Mouse (Mus musculus): Measurements from ENCODE around the gene Insl3. TPM values are rescaled to one million over a fixed set of nuclear protein-coding genes. Genes with fewer than 3 reads are reported as not detected.

The Insl3 gene
- total RNA-seq (2018; cell fraction: chromatin; rRNA removed), result 10 to 100 TPM in 13 of 26 experiments, 1 to 10 TPM in 11, not detected in 2; 1.6 to 26.2 (median 11.1) TPM
- total RNA-seq (2018; cell fraction: cytosol; rRNA removed), result 1 to 10 TPM in 25 of 26 experiments, under 1 TPM in 1; 0.52 to 4.9 (median 2.7) TPM
- 10 to 100 TPM in 13 of 26 experiments, 1 to 10 TPM in 12, not detected in 1; 2.2 to 17.4 (median 10.0) TPM for total RNA-seq (2018; cell fraction: nucleus; rRNA removed)
- polyA plus RNA-seq (2018), result 0.64 to 0.95 TPM (median 0.93 TPM) in 3 replicates

- 76% methylated on average over 28 of the region's 33 CpGs for WGBS (ENCODE audit: missing documents)
Observed at GRCm38 (mm10) chr8:71689028-71689427, at the start of gene Insl3. Gene Insl3 (plus strand): TSS chr8:71689214.

DNA sequence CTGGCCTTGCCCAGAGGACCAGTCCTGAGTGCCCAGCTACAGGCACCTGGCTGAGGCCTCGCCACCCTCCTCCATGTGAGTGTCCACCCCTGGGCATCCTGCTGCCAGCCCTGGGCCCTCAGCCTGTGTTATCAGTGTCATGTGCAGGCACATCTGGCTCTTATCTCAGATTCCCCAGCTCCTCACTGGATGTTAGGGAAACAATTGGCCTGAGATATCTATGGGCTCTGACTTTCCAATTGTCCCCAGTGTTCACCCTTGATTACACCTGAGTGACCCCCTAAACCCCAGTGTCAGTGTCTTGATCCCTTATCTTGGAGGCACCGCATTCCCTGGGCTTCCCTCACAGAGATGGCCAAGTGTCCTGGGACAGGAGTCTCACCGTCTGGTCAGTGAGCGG lies 49.7 kb upstream of the Insl3 start:
- 99% methylated on average over 4 of the region's 4 CpGs for WGBS (ENCODE audit: missing documents)
- Histone ChIP-seq H3K27ac (no peak overlapping the region), H3K4me3 (ENCODE audit: inconsistent target) (no peak overlapping the region), H3K36me3 (ENCODE audit: inconsistent target) (no peaks in the 10 kb centered on the region), H3K79me2 (ENCODE audit: inconsistent target) (no peaks in the 10 kb centered on the region)

More at GRCm38 (mm10) chr8:71689028-71689427, at the start of gene Insl3:
- H3K79me2 ChIP-seq (ENCODE audit: inconsistent target), result no peaks in the 10 kb centered on the region
- H3K4me3 ChIP-seq (ENCODE audit: inconsistent target), result no peak within 1 kb of the TSS
- H3K36me3 ChIP-seq (ENCODE audit: inconsistent target), result peaks cover 10% of the 10 kb centered on the region; the same call in 1 of the 2 replicates
- H3K27ac ChIP-seq, result no peak within 1 kb of the TSS

DNA sequence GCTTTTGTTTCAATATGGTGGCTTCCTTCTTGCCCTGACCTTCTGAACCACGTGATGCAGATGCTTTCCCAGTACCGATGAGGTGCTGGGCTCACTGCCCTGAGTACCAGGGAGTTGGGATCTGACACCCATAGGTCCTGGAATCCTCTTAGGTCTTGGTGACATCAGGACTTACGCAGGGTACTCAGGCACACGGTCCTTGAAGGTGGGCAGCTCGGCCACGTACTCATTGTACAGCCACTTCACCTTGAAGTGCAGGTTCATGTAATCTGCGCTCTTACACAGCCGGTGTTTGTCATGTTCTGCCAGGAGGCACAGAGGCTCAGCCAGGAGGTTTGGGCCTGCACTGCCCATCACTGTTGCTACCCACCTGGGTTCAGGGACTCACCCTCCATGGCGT lies 43.5 kb upstream of the Insl3 start:
- no peaks in the 10 kb centered on the region for H3K36me3 ChIP-seq (ENCODE audit: inconsistent target)
- H3K79me2 ChIP-seq (ENCODE audit: inconsistent target), result no peaks in the 10 kb centered on the region
- 89% methylated on average over 9 of the region's 9 CpGs for WGBS (ENCODE audit: missing documents)
- H3K4me3 ChIP-seq (ENCODE audit: inconsistent target), result no peak overlapping the region
- H3K27ac ChIP-seq, result no peak overlapping the region

GRCm38 (mm10) chr8:71654600-71654999 lies 34.4 kb upstream of the Insl3 start:
- no peak overlapping the region for H3K4me3 ChIP-seq (ENCODE audit: inconsistent target)
- no peaks in the 10 kb centered on the region for H3K79me2 ChIP-seq (ENCODE audit: inconsistent target)
- H3K36me3 ChIP-seq (ENCODE audit: inconsistent target), result no peaks in the 10 kb centered on the region
- WGBS (ENCODE audit: missing documents), result 4% methylated on average over 22 of the region's 24 CpGs
- no peak overlapping the region for H3K27ac ChIP-seq

DNA sequence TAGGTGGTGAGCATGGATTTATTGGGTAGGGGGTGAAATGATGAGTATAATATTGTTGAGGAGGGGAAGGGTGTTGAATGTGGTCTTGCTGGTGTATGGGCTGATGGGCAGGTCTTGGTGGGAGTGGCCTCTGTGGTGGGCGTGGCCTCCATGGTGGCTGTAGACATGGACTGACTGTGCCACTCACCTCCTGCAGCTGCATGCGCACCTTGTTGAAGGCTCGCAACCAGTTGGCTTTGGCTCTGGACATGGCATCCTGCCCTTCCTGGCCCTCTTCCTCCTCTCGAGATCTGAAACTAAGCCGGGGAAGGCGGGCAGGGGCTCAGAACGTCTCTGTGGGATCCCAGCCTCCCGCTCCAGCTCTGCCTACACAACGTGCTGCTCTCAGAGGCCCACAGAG lies 31.2 kb upstream of the Insl3 start:
- H3K36me3 ChIP-seq (ENCODE audit: inconsistent target), result no peaks in the 10 kb centered on the region
- 29% methylated on average over 9 of the region's 9 CpGs for WGBS (ENCODE audit: missing documents)
- no peaks in the 10 kb centered on the region for H3K79me2 ChIP-seq (ENCODE audit: inconsistent target)
- no peak overlapping the region for H3K4me3 ChIP-seq (ENCODE audit: inconsistent target)
- no peak overlapping the region for H3K27ac ChIP-seq

DNA sequence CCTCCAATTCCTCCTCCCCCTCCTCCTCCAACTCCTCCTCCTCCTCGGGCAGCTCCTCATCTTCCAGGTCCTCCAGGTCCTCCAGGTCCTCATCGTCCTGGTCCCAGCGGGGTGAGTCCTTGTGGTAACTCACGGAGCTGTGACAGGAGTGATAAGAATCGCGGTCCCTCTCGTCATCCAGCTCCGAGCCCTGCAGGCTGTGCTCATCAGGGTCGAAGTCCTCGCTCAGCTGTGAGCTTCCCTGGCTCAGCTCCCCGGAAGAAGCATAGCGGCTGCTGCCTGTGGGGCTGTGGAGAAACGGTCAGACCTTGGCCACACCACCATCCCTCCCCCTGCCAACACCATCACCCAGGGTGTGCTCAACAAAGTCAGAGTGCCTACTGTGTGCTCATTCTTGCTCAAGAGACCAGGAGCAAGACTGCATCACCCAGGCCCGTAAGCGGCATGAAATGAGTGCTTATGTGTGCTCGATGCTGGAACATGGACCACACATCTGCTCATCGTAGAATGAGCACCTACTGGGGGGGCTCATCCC lies 30.4 kb upstream of the Insl3 start:
- Histone ChIP-seq H3K27ac (no peak overlapping the region), H3K4me3 (ENCODE audit: inconsistent target) (no peak overlapping the region), H3K36me3 (ENCODE audit: inconsistent target) (no peaks in the 10 kb centered on the region), H3K79me2 (ENCODE audit: inconsistent target) (no peaks in the 10 kb centered on the region)
- WGBS (ENCODE audit: missing documents), result 29% methylated on average over 15 of the region's 17 CpGs

DNA sequence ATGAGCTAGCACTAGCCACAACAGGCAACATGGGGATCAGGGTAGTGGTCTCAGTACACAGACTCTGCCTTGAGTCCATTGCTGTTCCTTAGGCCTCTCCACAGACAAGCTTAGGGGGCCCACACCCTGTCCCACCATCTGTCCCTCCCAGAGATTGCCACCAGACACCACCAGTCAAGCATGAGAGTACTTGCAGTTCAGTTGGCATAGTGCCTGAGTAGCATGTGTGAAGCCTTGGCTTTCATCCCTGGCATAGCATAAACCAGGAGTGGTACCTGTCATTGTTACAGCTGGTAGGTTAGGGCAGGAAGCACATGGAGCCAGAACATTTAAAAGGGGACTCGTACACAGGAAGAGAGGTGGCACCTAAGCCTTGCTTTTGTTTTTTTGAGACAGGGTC lies 29.3 kb upstream of the Insl3 start:
- WGBS (ENCODE audit: missing documents), result 77% methylated on average over 1 of the region's 1 CpGs
- no peaks in the 10 kb centered on the region for H3K79me2 ChIP-seq (ENCODE audit: inconsistent target)
- H3K4me3 ChIP-seq (ENCODE audit: inconsistent target), result no peak overlapping the region
- no peak overlapping the region for H3K27ac ChIP-seq
- no peaks in the 10 kb centered on the region for H3K36me3 ChIP-seq (ENCODE audit: inconsistent target)

DNA sequence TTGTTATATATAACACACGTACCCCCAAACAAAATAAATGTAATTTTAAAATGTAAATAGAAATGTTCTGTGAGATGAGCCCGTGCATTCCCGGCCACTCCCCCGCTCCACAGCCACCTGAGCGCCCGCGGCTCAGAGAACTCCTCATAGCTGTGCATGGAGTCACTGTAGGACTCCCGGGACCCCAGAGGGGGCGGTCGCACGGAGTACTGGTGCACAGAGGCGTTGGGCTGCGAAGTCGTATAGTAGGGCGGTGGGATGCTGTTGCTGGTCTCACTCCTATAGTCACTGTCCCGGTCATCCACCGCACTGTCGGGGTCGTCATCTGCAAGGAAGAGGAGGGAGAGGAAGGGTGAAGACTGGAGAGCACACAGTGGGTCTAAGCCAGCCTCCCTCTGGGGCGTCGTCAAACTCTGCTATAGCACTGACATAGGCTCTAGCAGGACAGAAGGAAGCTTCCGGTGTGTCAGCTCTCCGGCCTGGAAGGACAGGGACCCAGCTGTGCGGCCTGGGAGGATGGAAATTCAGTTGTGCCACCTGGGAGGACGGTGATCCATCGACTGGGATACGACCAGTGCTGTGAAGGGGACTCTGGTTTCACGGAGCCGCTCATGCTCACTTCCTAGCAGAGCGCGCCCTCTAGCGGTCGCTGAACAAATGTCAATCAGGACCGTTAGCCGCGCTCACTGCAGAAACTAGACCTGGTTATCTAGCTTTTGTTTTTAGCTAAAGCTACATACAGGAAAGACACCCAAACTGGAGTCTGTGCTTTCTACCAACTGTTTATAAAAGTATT lies 28.5 kb upstream of the Insl3 start:
- Histone ChIP-seq H3K36me3 (ENCODE audit: inconsistent target) (no peaks in the 10 kb centered on the region), H3K4me3 (ENCODE audit: inconsistent target) (no peak overlapping the region), H3K79me2 (ENCODE audit: inconsistent target) (no peaks in the 10 kb centered on the region), H3K27ac (no peak overlapping the region)
- 22% methylated on average over 36 of the region's 36 CpGs for WGBS (ENCODE audit: missing documents)

DNA sequence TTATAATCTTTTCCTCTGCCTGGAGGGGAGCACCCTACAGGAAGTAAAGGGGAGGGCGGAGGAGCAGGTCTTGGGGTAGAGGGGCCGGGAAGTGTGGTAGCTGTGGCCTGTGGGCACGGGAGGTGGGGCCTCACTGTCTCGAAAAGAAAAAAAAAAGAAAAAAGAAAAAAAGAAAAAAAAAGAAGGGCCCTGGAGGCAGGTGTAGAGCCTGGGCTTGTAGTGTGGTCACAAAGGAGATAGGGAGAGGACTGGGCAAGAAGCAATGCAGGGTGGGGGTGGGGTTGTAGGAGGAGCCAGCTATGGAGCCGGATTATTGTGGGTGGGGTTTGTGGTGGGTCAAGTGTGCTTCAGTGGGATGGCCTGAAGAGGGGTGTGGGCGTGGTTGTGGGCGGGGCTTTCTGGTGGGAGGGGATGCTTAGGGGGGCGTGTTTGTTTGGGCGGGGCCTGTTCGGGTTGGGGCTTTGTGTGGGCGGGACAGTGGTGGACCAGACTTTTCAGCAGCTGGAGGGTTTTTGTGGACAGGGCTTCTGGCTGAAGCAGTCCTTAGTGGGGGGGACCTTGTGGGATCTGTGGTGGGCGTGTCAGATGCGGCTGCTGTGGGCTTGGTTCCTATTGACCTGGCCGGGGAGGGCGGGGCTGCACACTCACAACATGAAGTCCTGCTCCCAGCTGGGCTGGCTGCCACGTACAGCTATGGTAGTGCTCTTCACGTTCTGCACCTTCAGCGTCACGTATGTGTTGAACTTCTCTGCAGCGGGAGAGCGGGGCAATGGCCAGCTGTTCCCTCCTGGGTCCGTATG lies 23.5 kb upstream of the Insl3 start:
- 9% methylated on average over 18 of the region's 22 CpGs for WGBS (ENCODE audit: missing documents)
- Histone ChIP-seq H3K36me3 (ENCODE audit: inconsistent target) (no peaks in the 10 kb centered on the region), H3K27ac (peak overlapping the region; percentile 81), H3K79me2 (ENCODE audit: inconsistent target) (no peaks in the 10 kb centered on the region), H3K4me3 (ENCODE audit: inconsistent target) (peak overlapping the region; percentile 29)

GRCm38 (mm10) chr8:71666855-71667254 lies 22.2 kb upstream of the Insl3 start:
- WGBS (ENCODE audit: missing documents), result 90% methylated on average over 1 of the region's 1 CpGs
- Histone ChIP-seq H3K79me2 (ENCODE audit: inconsistent target) (no peaks in the 10 kb centered on the region), H3K36me3 (ENCODE audit: inconsistent target) (no peaks in the 10 kb centered on the region), H3K27ac (peak overlapping the region; percentile 81), H3K4me3 (ENCODE audit: inconsistent target) (peak overlapping the region; percentile 29; the same call in 1 of the 2 replicates)

DNA sequence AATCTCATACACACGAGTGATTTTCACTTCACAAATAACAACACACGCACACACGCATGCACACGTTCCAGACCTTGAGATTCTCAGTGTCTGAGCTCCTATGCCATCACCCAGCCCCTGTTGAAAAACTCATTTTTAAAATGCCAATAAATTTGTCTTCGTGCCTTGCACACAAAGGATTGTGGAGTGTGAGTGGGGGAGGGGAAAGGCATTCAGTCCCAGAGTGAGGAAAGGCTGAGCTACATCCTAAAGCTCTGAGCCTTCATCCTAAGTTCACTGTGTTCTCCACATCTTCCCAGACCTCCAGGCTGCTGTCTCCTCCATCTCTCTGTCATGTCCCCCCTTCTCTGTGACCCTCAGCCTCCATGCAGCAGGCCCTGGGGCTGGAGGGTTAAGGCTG lies 21.8 kb upstream of the Insl3 start:
- Histone ChIP-seq H3K4me3 (ENCODE audit: inconsistent target) (no peak overlapping the region), H3K27ac (peak overlapping the region; percentile 81), H3K36me3 (ENCODE audit: inconsistent target) (no peaks in the 10 kb centered on the region), H3K79me2 (ENCODE audit: inconsistent target) (no peaks in the 10 kb centered on the region)
- 100% methylated on average over 5 of the region's 5 CpGs for WGBS (ENCODE audit: missing documents)

DNA sequence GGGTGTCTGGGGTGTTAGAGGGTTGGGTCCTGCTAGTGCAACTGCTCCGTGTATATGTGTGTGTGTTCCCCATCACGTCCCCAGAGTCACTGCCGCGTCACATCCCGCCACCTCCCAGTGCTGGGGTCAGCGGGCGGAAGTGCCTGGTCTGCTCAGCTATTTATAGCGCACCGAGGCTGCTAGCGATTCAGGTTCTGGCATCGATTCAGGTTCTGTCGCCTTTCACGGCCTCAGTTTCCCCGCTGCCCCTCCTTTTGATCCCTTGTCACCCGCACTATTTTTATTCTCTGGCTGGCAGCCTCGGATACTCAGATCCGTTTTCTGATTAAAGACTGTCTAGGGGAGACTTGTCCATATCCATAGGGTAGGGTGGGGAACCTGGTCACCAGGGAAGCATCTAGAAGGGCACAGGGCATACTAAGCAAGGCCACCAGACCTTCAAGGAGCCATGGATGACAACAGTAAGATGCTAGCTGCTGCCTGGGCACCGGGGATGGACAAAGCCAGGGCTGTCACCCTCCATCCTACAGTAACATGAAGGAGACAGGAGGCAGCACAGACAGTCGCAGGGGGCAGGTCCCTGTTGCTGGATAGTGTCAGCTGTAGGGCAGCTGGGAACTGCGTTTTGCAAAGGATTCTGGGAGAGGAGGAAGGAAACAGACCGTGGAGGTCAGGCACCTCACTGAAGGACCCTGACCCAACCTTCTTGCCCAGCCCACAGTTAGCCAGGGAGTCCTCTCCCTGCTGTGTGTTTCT lies 20.6 kb upstream of the Insl3 start:
- Histone ChIP-seq H3K27ac (peak overlapping the region; percentile 81), H3K36me3 (ENCODE audit: inconsistent target) (no peaks in the 10 kb centered on the region), H3K4me3 (ENCODE audit: inconsistent target) (peak overlapping the region; percentile 17), H3K79me2 (ENCODE audit: inconsistent target) (no peaks in the 10 kb centered on the region)
- WGBS (ENCODE audit: missing documents), result 3% methylated on average over 21 of the region's 21 CpGs

- WGBS (ENCODE audit: missing documents), result 49% methylated on average over 10 of the region's 12 CpGs
- peak overlapping the region; percentile 48 for H3K27ac ChIP-seq
- H3K4me3 ChIP-seq (ENCODE audit: inconsistent target), result peak overlapping the region; percentile 67
- no peaks in the 10 kb centered on the region for H3K79me2 ChIP-seq (ENCODE audit: inconsistent target)
- H3K36me3 ChIP-seq (ENCODE audit: inconsistent target), result no peaks in the 10 kb centered on the region
Observed at GRCm38 (mm10) chr8:71670198-71670597, 18.8 kb upstream of the Insl3 start.
